Mouse (Mus musculus) olfactory bulb, adult 2 months (tissue): ENCODE measurements around the gene Cfap20.

ENCODE experiments used
- CTCF ChIP-seq: fragments of 200-500 bp; IDR thresholded peaks from 2 replicates; pipeline ENCODE4 v1.5.1; 2012; ENCODE audit warnings: low read depth, mild to moderate bottlenecking, low read length, moderate library complexity; ENCODE audit not compliant: insufficient read depth
- POLR2A ChIP-seq: fragments of 200-500 bp; IDR thresholded peaks from 2 replicates; pipeline ENCODE4 v1.6.1; 2012; ENCODE audit warnings: mild to moderate bottlenecking, low read depth, low read length, moderate library complexity; ENCODE audit not compliant: insufficient read depth

GRCm38 (mm10) chr8:95384501-95384900, 50.2 kb downstream of the Cfap20 start:
- no peak for TF ChIP-seq CTCF
- no peak for TF ChIP-seq POLR2A
